Mouse (Mus musculus): ENCODE data around the gene Gm28053.

GRCm38 (mm10) chr6:48687077-48687476 is 31.3 kb upstream of the Gm28053 start:
- TF ChIP-seq CTCF (IDR thresholded peaks at IDR 0.05; ENCODE audit: low read depth) (no peak), EP300 (optimal IDR thresholded peaks at IDR 0.05) (no peak)

Data from stomach, postnatal 0 days (tissue).